Mouse (Mus musculus) forebrain, embryonic 14.5 days (tissue): ENCODE measurements around the gene Dnaja3. TPM values are rescaled to one million over a fixed set of nuclear protein-coding genes. Genes with fewer than 3 reads are reported as not detected.
A peak's percentile ranks its signal among the peaks of the same experiment; 100 is the strongest.
"Not testable (repeated sequence)": the region's sequence is repeated elsewhere in the genome, so short reads cannot be mapped to it uniquely, and the experiment has no call there.

Experiments
- ATAC-seq: fragments of 200-750 bp; cut with Nextera tagmentation; 2 replicates; pipeline ENCODE4 v1.8.0; 2017; ENCODE audit warnings: mild to moderate bottlenecking, moderate library complexity
- DNase-seq: peaks from one replicate; pipeline ENCODE4 v3.0.0-alpha.2; 2015; ENCODE audit warnings: low spot score
- H3K27ac ChIP-seq: fragments of 300-500 bp; sonication (generic); 2 replicates; pipeline ENCODE4 v1.5.1; 2014; ENCODE audit warnings: low read depth, mild to moderate bottlenecking, control low read depth, low read length, moderate library complexity
- H3K27me3 ChIP-seq: fragments of 300-500 bp; sonication (generic); replicated peaks from 2 replicates; pipeline ENCODE4 v1.6.1; 2014; ENCODE audit warnings: low read length, control low read depth, mixed read lengths; ENCODE audit not compliant: control insufficient read depth, insufficient read depth
- H3K36me3 ChIP-seq: fragments of 300-500 bp; sonication (generic); 2 replicates; pipeline ENCODE4 v1.6.1; 2014; ENCODE audit warnings: low read length, control low read depth; ENCODE audit not compliant: control insufficient read depth, insufficient read depth
- H3K4me1 ChIP-seq: fragments of 300-500 bp; sonication (generic); 2 replicates; pipeline ENCODE4 v1.6.1; 2014; ENCODE audit warnings: antibody characterized with exemption, low read length, control low read depth; ENCODE audit not compliant: control insufficient read depth, insufficient read depth
- H3K4me2 ChIP-seq: fragments of 300-500 bp; sonication (generic); 2 replicates; pipeline ENCODE4 v1.6.1; 2014; ENCODE audit warnings: mild to moderate bottlenecking, control low read depth, low read length
- H3K4me3 ChIP-seq: fragments of 300-500 bp; sonication (generic); 2 replicates; pipeline ENCODE4 v1.5.1; 2014; ENCODE audit warnings: low read depth, low read length, control low read depth
- H3K9ac ChIP-seq: fragments of 300-500 bp; sonication (generic); 2 replicates; pipeline ENCODE4 v1.6.1; 2014; ENCODE audit warnings: mild to moderate bottlenecking, low read length, control low read depth, moderate library complexity
- H3K9me3 ChIP-seq: fragments of 300-500 bp; sonication (generic); replicated peaks from 2 replicates; pipeline ENCODE4 v1.6.1; 2016; ENCODE audit warnings: low read length, control low read depth, mixed read lengths; ENCODE audit not compliant: control insufficient read depth
- WGBS: fragments of 180-500 bp; shearing (Covaris S2); extraction: QIAGEN DNeasy Blood & Tissue Kit; methylation state at CpG from one replicate; pipeline ENCODE4 v1.1.7; 2014; 5-methylcytosine and 5-hydroxymethylcytosine counted together
- polyA plus RNA-seq: library from polyadenylated mRNA; unstranded; fragments of >200 nt; fragmentation: Nextera tagmentation; extraction: Ambion mirVana; gene quantifications from 2 replicates; pipeline ENCODE4 v1.2.1, GENCODE M21; 2014

The Dnaja3 gene
- polyA plus RNA-seq, 1 experiment from 2014 or later: 39.7 TPM

GRCm38 (mm10) chr16:4742186-4742585 is 102.4 kb downstream of the Dnaja3 start:
- Histone ChIP-seq H3K27me3 (no peaks in the 10 kb centered on the region), H3K9me3 (no peaks in the 10 kb centered on the region), H3K4me2 (no peak overlapping the region), H3K27ac (no peak overlapping the region), H3K36me3 (no peaks in the 10 kb centered on the region), H3K9ac (no peak overlapping the region), H3K4me1 (no peaks in the 10 kb centered on the region), H3K4me3 (no peak overlapping the region)
- WGBS: 96% methylated on average over 1 of the region's 1 CpGs
- ATAC-seq (no peak), DNase-seq (no peak)

- H3K4me1 ChIP-seq: no peaks in the 10 kb centered on the region
- WGBS: 98% methylated on average over 3 of the region's 3 CpGs
- no peak for ATAC-seq
Measured at GRCm38 (mm10) chr16:4752155-4752554, 112.4 kb downstream of the Dnaja3 start.

GRCm38 (mm10) chr16:4754045-4754444 is 114.3 kb downstream of the Dnaja3 start:
- H3K9ac ChIP-seq: no peak overlapping the region
- no peaks in the 10 kb centered on the region for H3K36me3 ChIP-seq
- H3K4me1 ChIP-seq: no peaks in the 10 kb centered on the region
- DNase-seq: no peak
- H3K27ac ChIP-seq: no peak overlapping the region
- ATAC-seq: no peak
- no peak overlapping the region for H3K4me3 ChIP-seq
- no peak overlapping the region for H3K4me2 ChIP-seq
- no peaks in the 10 kb centered on the region for H3K9me3 ChIP-seq
- H3K27me3 ChIP-seq: no peaks in the 10 kb centered on the region
- 90% methylated on average over 3 of the region's 3 CpGs for WGBS

More at GRCm38 (mm10) chr16:4752155-4752554, 112.4 kb downstream of the Dnaja3 start:
- Histone ChIP-seq H3K4me3 (no peak overlapping the region), H3K27ac (no peak overlapping the region), H3K4me2 (no peak overlapping the region), H3K27me3 (no peaks in the 10 kb centered on the region), H3K36me3 (no peaks in the 10 kb centered on the region), H3K9me3 (no peaks in the 10 kb centered on the region), H3K9ac (no peak overlapping the region)
- no peak for DNase-seq

GRCm38 (mm10) chr16:4756660-4757335 is 117.0 kb downstream of the Dnaja3 start:
- H3K36me3 ChIP-seq, H3K9me3 ChIP-seq, H3K27me3 ChIP-seq, H3K4me1 ChIP-seq: not testable (repeated sequence)
- H3K27ac ChIP-seq: peak overlapping the region; percentile 35; the same call in 1 of the 2 replicates
- DNase-seq (peak; percentile 36), ATAC-seq (peak; percentile 89)
- WGBS: 2% methylated on average over 33 of the region's 42 CpGs
- peak overlapping the region; percentile 40 for H3K4me2 ChIP-seq
- peak overlapping the region; percentile 61 for H3K9ac ChIP-seq
- peak overlapping the region; percentile 37 for H3K4me3 ChIP-seq

Other genes with a start within 250 kb of the Dnaja3 start
- 1.8 and 2.4 TPM in 2 replicates for gene Adcy9, start 219.5 kb upstream of the Dnaja3 start, polyA plus RNA-seq
- gene Srl, start 98.2 kb upstream of the Dnaja3 start, polyA plus RNA-seq: 34.0 and 34.1 TPM in 2 replicates
- gene Tfap4, start 80.1 kb upstream of the Dnaja3 start, polyA plus RNA-seq: 9.1 and 12.0 TPM in 2 replicates
- gene Glis2, start 45.3 kb upstream of the Dnaja3 start, polyA plus RNA-seq: 9.0 and 10.0 TPM in 2 replicates
- gene Pam16, start 15.0 kb upstream of the Dnaja3 start, polyA plus RNA-seq: 160 and 192 TPM in 2 replicates
- gene Vasn, start within 50 bp of the Dnaja3 start, polyA plus RNA-seq: 2.1 and 2.8 TPM in 2 replicates
- 9.2 and 18.3 TPM in 2 replicates for gene Coro7, start 39.8 kb downstream of the Dnaja3 start, polyA plus RNA-seq
- gene Nmral1, start 79.4 kb downstream of the Dnaja3 start, polyA plus RNA-seq: 127 and 143 TPM in 2 replicates
- 106 and 111 TPM in 2 replicates for gene Hmox2, start 86.4 kb downstream of the Dnaja3 start, polyA plus RNA-seq
- 87.1 and 96.5 TPM in 2 replicates for gene Cdip1, start 150.3 kb downstream of the Dnaja3 start, polyA plus RNA-seq
- gene 4930562C15Rik, start 195.4 kb downstream of the Dnaja3 start, polyA plus RNA-seq: 0.14 TPM in 2 replicates
- 37.9 and 44.4 TPM in 2 replicates for gene Ubald1, start 240.3 kb downstream of the Dnaja3 start, polyA plus RNA-seq
- 85.3 and 93.0 TPM in 2 replicates for gene Mgrn1, start 246.3 kb downstream of the Dnaja3 start, polyA plus RNA-seq